Mouse (Mus musculus) midbrain, embryonic 10.5 days (tissue): ENCODE measurements around the gene Syngr1. TPM values are rescaled to one million over a fixed set of nuclear protein-coding genes. Genes with fewer than 3 reads are reported as not detected.

ENCODE experiments used
- DNase-seq: peaks from one replicate; pipeline ENCODE4 v3.0.0-alpha.2; 2017; ENCODE audit warnings: low spot score
- H3K27ac ChIP-seq: fragments of 300-500 bp; sonication (generic); replicated peaks from 2 replicates; pipeline ENCODE4 v1.5.1; 2016; ENCODE audit warnings: mild to moderate bottlenecking
- H3K27me3 ChIP-seq: fragments of 300-500 bp; sonication (generic); 2 replicates; pipeline ENCODE4 v1.6.1; 2016; ENCODE audit warnings: low read depth, mild to moderate bottlenecking; ENCODE audit not compliant: poor library complexity, severe bottlenecking
- H3K36me3 ChIP-seq: fragments of 300-500 bp; sonication (generic); 2 replicates; pipeline ENCODE4 v1.6.1; 2016; ENCODE audit warnings: mild to moderate bottlenecking, moderate library complexity
- H3K4me1 ChIP-seq: fragments of 300-500 bp; sonication (generic); 2 replicates; pipeline ENCODE4 v1.6.1; 2016
- H3K4me3 ChIP-seq: fragments of 300-500 bp; sonication (generic); 2 replicates; pipeline ENCODE4 v1.5.1; 2016; ENCODE audit warnings: mild to moderate bottlenecking, moderate library complexity
- H3K9me3 ChIP-seq: fragments of 300-500 bp; sonication (generic); replicated peaks from 2 replicates; pipeline ENCODE4 v1.6.1; 2016; ENCODE audit warnings: mild to moderate bottlenecking
- WGBS: fragments of 180-500 bp; shearing (Covaris S2); methylation state at CpG from one replicate; pipeline ENCODE4 v1.1.7; 2016; 5-methylcytosine and 5-hydroxymethylcytosine counted together
- polyA plus RNA-seq: library from polyadenylated mRNA; unstranded; fragments of >200 nt; fragmentation: Nextera tagmentation; extraction: Ambion mirVana; gene quantifications from 2 replicates; pipeline ENCODE4 v1.2.1, GENCODE M21; 2016

Syngr1 gene
- polyA plus RNA-seq, 1 experiment from 2014 or later, result 7.7 TPM

- no peaks in the 10 kb centered on the region for H3K9me3 ChIP-seq
- peak; percentile 24 for DNase-seq
- H3K4me3 ChIP-seq, result peak overlapping the region; percentile 88
- H3K27me3 ChIP-seq, result no peaks in the 10 kb centered on the region
- H3K36me3 ChIP-seq, result peaks cover 30% of the 10 kb centered on the region
- H3K27ac ChIP-seq, result peak overlapping the region; percentile 99
- 21% methylated on average over 14 of the region's 14 CpGs for WGBS
- peaks cover 39% of the 10 kb centered on the region for H3K4me1 ChIP-seq
These were observed 42.7 kb downstream of the Syngr1 start for GRCm38 (mm10) chr15:80133682-80134449.

- no peak for DNase-seq
- Histone ChIP-seq H3K36me3 (peaks cover 36% of the 10 kb centered on the region), H3K27ac (peak overlapping the region; percentile 99), H3K9me3 (no peaks in the 10 kb centered on the region), H3K4me3 (peak overlapping the region; percentile 88), H3K27me3 (no peaks in the 10 kb centered on the region), H3K4me1 (peaks cover 39% of the 10 kb centered on the region)
- WGBS, result 67% methylated on average over 9 of the region's 9 CpGs
These were observed 43.3 kb downstream of the Syngr1 start for GRCm38 (mm10) chr15:80134450-80134847.

GRCm38 (mm10) chr15:80135499-80135898, 44.4 kb downstream of the Syngr1 start:
- DNase-seq, result no peak
- Histone ChIP-seq H3K9me3 (no peaks in the 10 kb centered on the region), H3K36me3 (peaks cover 46% of the 10 kb centered on the region), H3K27ac (no peak overlapping the region), H3K4me1 (peaks cover 39% of the 10 kb centered on the region), H3K4me3 (no peak overlapping the region), H3K27me3 (no peaks in the 10 kb centered on the region)
- WGBS, result 94% methylated on average over 2 of the region's 2 CpGs

DNA sequence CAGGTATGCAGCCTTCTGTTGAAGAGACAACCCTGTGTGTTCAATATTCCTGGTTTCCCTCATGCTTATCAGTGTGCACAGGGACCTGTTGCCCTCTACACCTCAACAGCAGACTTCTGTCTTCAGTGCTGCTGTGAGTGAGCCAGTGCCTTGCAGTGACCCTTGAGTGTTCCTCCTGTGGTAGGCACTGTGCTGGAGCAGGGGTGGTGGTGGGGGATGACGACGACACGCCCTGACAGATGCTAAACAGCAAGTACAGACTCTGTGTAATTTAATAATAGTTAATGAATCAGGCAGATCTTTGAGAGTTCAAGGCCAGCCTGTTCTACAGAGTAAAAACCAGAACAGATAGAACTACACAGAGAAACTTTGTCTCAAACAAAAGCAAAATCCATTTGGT, 45.5 kb downstream of the Syngr1 start:
- DNase-seq, result no peak
- Histone ChIP-seq H3K27me3 (no peaks in the 10 kb centered on the region), H3K36me3 (peaks cover 58% of the 10 kb centered on the region), H3K4me3 (no peak overlapping the region), H3K27ac (no peak overlapping the region), H3K4me1 (peaks cover 39% of the 10 kb centered on the region), H3K9me3 (peaks cover under 1% of the 10 kb centered on the region; the same call in 1 of the 2 replicates)
- 99% methylated on average over 3 of the region's 3 CpGs for WGBS

DNA sequence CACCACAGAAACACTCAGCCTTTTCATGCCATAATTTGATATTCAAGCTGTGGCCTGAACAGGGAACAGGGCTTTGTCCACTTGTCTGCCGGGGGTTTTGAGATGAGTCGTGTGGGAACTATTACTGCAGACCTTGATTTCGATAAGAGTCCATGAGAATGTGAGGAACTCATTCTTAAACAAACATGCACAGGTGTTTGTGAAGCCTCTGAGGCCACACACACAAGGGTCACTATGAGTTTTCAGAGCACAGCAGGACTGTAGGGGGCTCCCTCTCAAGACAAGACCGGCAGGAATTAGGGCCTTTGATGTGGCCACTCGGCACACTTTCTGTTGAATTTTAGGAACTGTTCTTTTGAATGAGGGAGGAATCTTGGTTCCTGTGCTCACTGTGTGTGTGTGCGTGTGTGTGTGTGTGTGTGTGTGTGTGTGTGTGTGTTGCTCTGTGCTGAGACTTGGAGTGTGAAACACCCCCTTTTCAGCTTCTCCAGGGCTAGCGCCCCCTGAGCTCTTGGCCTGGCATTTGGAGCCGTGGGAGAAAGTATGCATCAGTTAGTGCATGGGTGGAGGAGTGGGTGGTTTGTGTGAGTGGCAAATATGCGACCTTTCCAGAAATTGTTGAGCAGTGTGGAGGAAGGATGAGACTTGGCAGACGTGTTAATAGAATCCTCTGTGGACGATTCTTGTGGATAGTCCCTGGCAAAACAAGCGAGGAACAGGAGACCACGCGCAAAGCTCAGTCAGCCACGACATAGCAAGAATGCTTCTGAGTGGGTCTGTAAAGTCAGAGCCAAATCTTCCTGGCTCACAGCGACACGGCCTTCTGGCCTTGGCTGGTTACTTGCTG, 47.0 kb downstream of the Syngr1 start:
- peaks cover 73% of the 10 kb centered on the region for H3K36me3 ChIP-seq
- peaks cover 7% of the 10 kb centered on the region; the same call in 1 of the 2 replicates for H3K9me3 ChIP-seq
- DNase-seq, result no peak
- 81% methylated on average over 17 of the region's 17 CpGs for WGBS
- H3K27ac ChIP-seq, result no peak overlapping the region
- no peaks in the 10 kb centered on the region for H3K27me3 ChIP-seq
- H3K4me1 ChIP-seq, result peaks cover 33% of the 10 kb centered on the region
- no peak overlapping the region for H3K4me3 ChIP-seq

DNA sequence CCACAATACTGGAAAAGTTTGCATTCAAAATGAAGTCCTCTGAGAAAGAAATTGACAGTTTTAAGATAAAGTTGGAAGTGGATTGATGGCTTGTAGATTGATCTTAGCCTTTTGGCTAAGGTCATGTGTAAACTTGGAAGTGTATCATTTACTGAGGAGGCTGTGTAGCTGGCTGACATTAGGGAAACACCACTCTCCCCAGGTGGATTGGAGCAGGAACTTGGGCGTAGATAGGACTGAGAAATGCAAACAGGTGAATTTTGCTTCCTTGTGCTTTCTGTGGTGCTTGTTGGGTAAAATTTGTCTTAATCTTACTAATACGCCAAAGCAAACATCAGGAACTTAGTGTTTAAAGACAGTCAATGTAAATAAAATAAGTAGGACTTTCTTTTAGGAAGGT, 49.2 kb downstream of the Syngr1 start:
- H3K27me3 ChIP-seq, result no peaks in the 10 kb centered on the region
- peaks cover 17% of the 10 kb centered on the region for H3K4me1 ChIP-seq
- no peak for DNase-seq
- 93% methylated on average over 2 of the region's 2 CpGs for WGBS
- no peak overlapping the region for H3K4me3 ChIP-seq
- H3K27ac ChIP-seq, result no peak overlapping the region
- peaks cover 7% of the 10 kb centered on the region; the same call in 1 of the 2 replicates for H3K9me3 ChIP-seq
- H3K36me3 ChIP-seq, result peaks cover 95% of the 10 kb centered on the region

DNA sequence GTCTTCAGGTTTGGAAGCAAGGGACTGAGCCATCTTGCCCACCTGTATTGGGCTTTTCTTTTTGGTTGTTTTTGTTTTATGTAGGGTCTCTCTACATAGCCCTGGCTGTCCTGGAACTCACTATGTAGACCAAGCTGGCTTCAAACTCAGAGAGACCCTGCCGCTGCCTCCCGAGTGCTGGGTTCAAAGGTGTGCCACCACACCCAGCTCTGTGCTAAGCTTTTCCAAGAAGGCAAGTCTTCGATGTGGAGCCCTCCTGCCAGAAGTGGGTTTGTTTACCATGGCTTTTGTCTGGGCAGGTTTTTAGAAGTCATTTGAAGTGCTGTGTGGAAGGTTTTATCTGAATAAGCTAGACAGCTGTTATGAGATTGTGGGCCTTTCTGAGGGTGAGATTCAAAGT, 49.7 kb downstream of the Syngr1 start:
- H3K36me3 ChIP-seq, result peaks cover 94% of the 10 kb centered on the region
- no peaks in the 10 kb centered on the region for H3K27me3 ChIP-seq
- WGBS, result 91% methylated on average over 3 of the region's 3 CpGs
- H3K4me3 ChIP-seq, result no peak overlapping the region
- no peak overlapping the region for H3K27ac ChIP-seq
- no peak for DNase-seq
- peaks cover 7% of the 10 kb centered on the region; the same call in 1 of the 2 replicates for H3K9me3 ChIP-seq
- H3K4me1 ChIP-seq, result peaks cover 17% of the 10 kb centered on the region

- over 99% methylated on average over 3 of the region's 3 CpGs for WGBS
These were observed 51.0 kb downstream of the Syngr1 start for GRCm38 (mm10) chr15:80142130-80142529.

DNA sequence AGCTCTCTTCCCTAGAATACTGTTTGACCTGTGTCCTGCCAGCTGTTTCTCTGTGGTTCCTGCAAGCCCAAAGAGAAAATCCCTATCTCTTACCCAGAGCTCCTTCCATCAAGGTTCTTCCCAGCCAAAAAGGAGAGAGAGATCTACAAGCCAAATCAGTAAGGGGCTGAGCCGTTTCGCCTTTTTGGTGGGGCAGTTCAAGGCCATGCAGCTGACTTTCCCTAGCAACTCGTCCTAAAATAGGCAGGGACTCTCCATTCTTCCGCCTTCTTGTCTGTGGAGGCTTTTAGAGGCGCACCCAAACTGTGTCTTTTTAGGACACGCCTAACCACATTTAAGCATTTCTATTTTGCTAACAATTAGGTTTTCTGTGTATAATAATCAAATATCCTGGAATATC, 52.6 kb downstream of the Syngr1 start:
- Histone ChIP-seq H3K27me3 (no peaks in the 10 kb centered on the region), H3K4me3 (no peak overlapping the region), H3K36me3 (peaks cover 77% of the 10 kb centered on the region), H3K4me1 (0 out of 2 replicates have a peak, but pooled peaks cover 7% of the 10 kb centered on the region), H3K27ac (no peak overlapping the region), H3K9me3 (peaks cover 7% of the 10 kb centered on the region; the same call in 1 of the 2 replicates)
- DNase-seq, result no peak
- 93% methylated on average over 6 of the region's 6 CpGs for WGBS

More at GRCm38 (mm10) chr15:80142130-80142529, 51.0 kb downstream of the Syngr1 start:
- H3K36me3 ChIP-seq, result peaks cover 81% of the 10 kb centered on the region
- H3K27me3 ChIP-seq, result no peaks in the 10 kb centered on the region
- no peak for DNase-seq
- no peak overlapping the region for H3K4me3 ChIP-seq
- H3K27ac ChIP-seq, result no peak overlapping the region
- H3K4me1 ChIP-seq, result peaks cover 22% of the 10 kb centered on the region
- H3K9me3 ChIP-seq, result peaks cover 7% of the 10 kb centered on the region; the same call in 1 of the 2 replicates

- H3K27me3 ChIP-seq, result no peaks in the 10 kb centered on the region
- WGBS, result 94% methylated on average over 5 of the region's 5 CpGs
- peaks cover 7% of the 10 kb centered on the region; the same call in 1 of the 2 replicates for H3K9me3 ChIP-seq
- H3K4me1 ChIP-seq, result 0 out of 2 replicates have a peak, but pooled peaks cover 6% of the 10 kb centered on the region
- peaks cover 77% of the 10 kb centered on the region for H3K36me3 ChIP-seq
- H3K27ac ChIP-seq, result no peak overlapping the region
- H3K4me3 ChIP-seq, result no peak overlapping the region
- no peak for DNase-seq
These were observed 54.3 kb downstream of the Syngr1 start for GRCm38 (mm10) chr15:80145397-80145796.

DNA sequence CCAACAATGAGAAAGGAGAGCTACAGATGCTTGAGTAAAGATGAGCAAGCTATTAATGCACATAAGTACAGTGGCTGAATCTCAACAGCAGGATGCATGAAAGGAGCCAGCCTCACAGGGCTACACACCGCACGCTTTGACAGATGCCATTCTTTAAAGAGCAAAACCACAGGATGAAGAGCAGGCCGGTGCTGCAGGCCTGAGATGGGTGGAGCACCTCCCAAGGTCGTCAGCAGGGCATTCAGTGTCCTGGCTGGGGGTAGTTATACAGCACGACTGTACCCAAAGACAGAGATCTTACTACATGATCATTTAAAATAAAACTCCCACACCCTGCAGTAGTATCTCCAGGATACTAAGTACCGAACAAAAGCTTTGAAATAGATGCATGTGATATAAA, 55.0 kb downstream of the Syngr1 start:
- peaks cover 7% of the 10 kb centered on the region; the same call in 1 of the 2 replicates for H3K9me3 ChIP-seq
- no peak overlapping the region for H3K27ac ChIP-seq
- H3K4me3 ChIP-seq, result no peak overlapping the region
- WGBS, result 76% methylated on average over 6 of the region's 6 CpGs
- H3K27me3 ChIP-seq, result no peaks in the 10 kb centered on the region
- 0 out of 2 replicates have a peak, but pooled peaks cover 6% of the 10 kb centered on the region for H3K4me1 ChIP-seq
- no peak for DNase-seq
- peaks cover 77% of the 10 kb centered on the region for H3K36me3 ChIP-seq

DNA sequence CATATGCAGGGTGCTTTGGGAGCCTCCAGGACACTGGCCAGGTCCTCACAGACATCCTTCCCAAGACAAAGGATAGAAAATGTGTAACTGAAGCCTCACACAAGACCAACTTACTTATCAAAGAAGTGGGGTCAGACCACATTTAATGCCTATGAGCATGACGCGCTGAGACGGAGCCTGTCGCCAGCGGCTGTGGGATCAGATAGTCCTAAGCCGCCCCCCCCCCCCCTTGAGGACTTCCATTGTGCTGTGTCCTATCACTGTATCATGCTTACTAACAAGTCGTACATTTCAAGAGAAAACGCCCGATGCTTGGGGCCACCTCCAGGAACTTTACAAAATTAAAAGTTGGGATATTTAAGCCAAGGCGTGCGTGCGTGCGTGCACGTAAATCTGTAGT, 56.0 kb downstream of the Syngr1 start:
- Histone ChIP-seq H3K27me3 (no peaks in the 10 kb centered on the region), H3K27ac (no peak overlapping the region), H3K4me3 (no peak overlapping the region), H3K36me3 (peaks cover 75% of the 10 kb centered on the region), H3K9me3 (peaks cover 2% of the 10 kb centered on the region; the same call in 1 of the 2 replicates), H3K4me1 (0 out of 2 replicates have a peak, but pooled peaks cover 6% of the 10 kb centered on the region)
- 91% methylated on average over 14 of the region's 14 CpGs for WGBS
- DNase-seq, result no peak
